Mouse (Mus musculus): Measurements from ENCODE around the gene Adck1.

DNA sequence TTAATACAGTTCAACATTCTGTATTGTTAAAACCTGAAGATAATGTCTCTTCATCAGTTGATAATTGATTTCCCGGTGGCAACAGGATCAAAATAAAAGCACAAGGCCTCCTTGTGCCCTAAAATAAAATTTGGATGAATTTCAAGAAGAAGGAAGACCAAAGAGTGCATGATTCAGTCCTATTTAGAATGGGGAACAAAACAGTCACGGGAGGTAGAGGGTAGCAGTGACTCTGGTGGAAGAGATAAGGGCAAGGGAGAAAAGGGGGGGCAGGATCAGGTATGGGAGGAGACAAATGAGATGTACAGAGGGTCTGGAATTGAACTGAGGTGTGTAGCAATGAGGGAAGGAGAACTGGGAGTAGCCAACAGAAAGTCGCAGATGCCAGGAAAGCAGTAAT, 45.8 kb upstream of the Adck1 start:
- no peak for TF ChIP-seq POLR2A (IDR thresholded peaks at IDR 0.05; ENCODE audit: control insufficient read depth, low read depth, low read length)
- no peak for TF ChIP-seq CTCF (IDR thresholded peaks at IDR 0.05; ENCODE audit: control insufficient read depth, insufficient read depth, insufficient replicate concordance, low read depth, low read length)
